Mouse (Mus musculus) hindbrain, embryonic 16.5 days (tissue): ENCODE results near the gene Rubcnl. TPM values are rescaled to one million over a fixed set of nuclear protein-coding genes. Genes with fewer than 3 reads are reported as not detected.

Experiments used
- ATAC-seq: fragments of 200-750 bp; cut with Nextera tagmentation; 2 replicates; pipeline ENCODE4 v1.8.0; 2017; ENCODE audit warnings: moderate TSS enrichment, moderate library complexity
- H3K27ac ChIP-seq: fragments of 300-500 bp; sonication (generic); 2 replicates; pipeline ENCODE4 v1.5.1; 2014; ENCODE audit warnings: low read depth, mild to moderate bottlenecking, control low read depth, low read length, moderate library complexity
- H3K27me3 ChIP-seq: fragments of 300-500 bp; sonication (generic); replicated peaks from 2 replicates; pipeline ENCODE4 v1.6.1; 2014; ENCODE audit warnings: low read length; ENCODE audit not compliant: control insufficient read depth, insufficient read depth
- H3K36me3 ChIP-seq: fragments of 300-500 bp; sonication (generic); 2 replicates; pipeline ENCODE4 v1.6.1; 2014; ENCODE audit warnings: mild to moderate bottlenecking, low read length, moderate library complexity, mixed read lengths; ENCODE audit not compliant: control insufficient read depth, insufficient read depth
- H3K4me1 ChIP-seq: fragments of 300-500 bp; sonication (generic); 2 replicates; pipeline ENCODE4 v1.6.1; 2014; ENCODE audit warnings: low read depth, low read length; ENCODE audit not compliant: control insufficient read depth, insufficient read depth
- H3K4me2 ChIP-seq: fragments of 300-500 bp; sonication (generic); 2 replicates; pipeline ENCODE4 v1.6.1; 2014; ENCODE audit warnings: mild to moderate bottlenecking, low read length, control low read depth, moderate library complexity
- H3K4me3 ChIP-seq: fragments of 300-500 bp; sonication (generic); 2 replicates; pipeline ENCODE4 v1.5.1; 2014; ENCODE audit warnings: mild to moderate bottlenecking, low read length, control low read depth, moderate library complexity
- H3K9ac ChIP-seq: fragments of 300-500 bp; sonication (generic); 2 replicates; pipeline ENCODE4 v1.6.1; 2014; ENCODE audit warnings: low read depth, mild to moderate bottlenecking, control low read depth, low read length, moderate library complexity
- H3K9me3 ChIP-seq: fragments of 300-500 bp; sonication (generic); 2 replicates; pipeline ENCODE4 v1.6.1; 2014; ENCODE audit warnings: mild to moderate bottlenecking, low read length, moderate library complexity; ENCODE audit not compliant: control insufficient read depth
- WGBS: fragments of 180-500 bp; shearing (Covaris S2); extraction: QIAGEN DNeasy Blood & Tissue Kit; methylation state at CpG from one replicate; pipeline ENCODE4 v1.1.7; 2014; 5-methylcytosine and 5-hydroxymethylcytosine counted together
- polyA plus RNA-seq: library from polyadenylated mRNA; unstranded; fragments of >200 nt; fragmentation: Nextera tagmentation; extraction: Ambion mirVana; gene quantifications from 2 replicates; pipeline ENCODE4 v1.2.1, GENCODE M21; 2015

Gene Rubcnl
- polyA plus RNA-seq, 1 experiment from 2014 or later = 0.29 TPM

- Histone ChIP-seq H3K4me2 (no peak overlapping the region), H3K9ac (no peak overlapping the region), H3K4me1 (no peaks in the 10 kb centered on the region), H3K27me3 (no peaks in the 10 kb centered on the region), H3K36me3 (no peaks in the 10 kb centered on the region), H3K4me3 (no peak overlapping the region), H3K9me3 (no peaks in the 10 kb centered on the region), H3K27ac (no peak overlapping the region)
- 85% methylated on average over 14 of the region's 14 CpGs for WGBS
- ATAC-seq = no peak
Measured at GRCm38 (mm10) chr14:75054455-75055343, 38.9 kb downstream of the Rubcnl start.

- Histone ChIP-seq H3K4me3 (no peak overlapping the region), H3K9me3 (no peaks in the 10 kb centered on the region), H3K4me1 (no peaks in the 10 kb centered on the region), H3K4me2 (no peak overlapping the region), H3K27me3 (no peaks in the 10 kb centered on the region), H3K36me3 (no peaks in the 10 kb centered on the region), H3K9ac (no peak overlapping the region), H3K27ac (no peak overlapping the region)
- 84% methylated on average over 9 of the region's 9 CpGs for WGBS
- ATAC-seq = no peak
Measured at GRCm38 (mm10) chr14:75056861-75057431, 41.1 kb downstream of the Rubcnl start.

DNA sequence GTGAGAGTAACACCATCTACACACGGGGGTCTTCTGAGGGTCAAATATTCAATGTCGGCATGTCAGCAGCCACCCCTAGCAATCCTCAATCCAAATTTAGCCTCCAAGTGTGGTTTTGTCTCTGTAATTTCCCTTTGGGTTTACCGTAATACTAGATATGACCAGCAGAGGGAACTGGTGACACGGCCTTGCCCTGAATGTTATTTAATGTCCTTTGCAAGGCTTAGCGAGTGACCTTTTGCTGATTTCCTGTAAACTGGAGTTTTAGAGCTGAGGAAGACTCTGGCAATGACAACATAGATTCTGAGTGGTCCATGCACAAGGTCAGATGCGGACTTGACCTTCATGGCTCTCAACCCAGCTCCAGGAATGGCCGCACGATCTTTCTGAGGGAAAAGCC lies 44.7 kb downstream of the Rubcnl start:
- H3K4me1 ChIP-seq = no peaks in the 10 kb centered on the region
- no peak overlapping the region for H3K4me3 ChIP-seq
- H3K27ac ChIP-seq = no peak overlapping the region
- ATAC-seq = no peak
- 45% methylated on average over 8 of the region's 8 CpGs for WGBS
- H3K27me3 ChIP-seq = no peaks in the 10 kb centered on the region
- no peak overlapping the region for H3K4me2 ChIP-seq
- H3K9me3 ChIP-seq = no peaks in the 10 kb centered on the region
- H3K9ac ChIP-seq = no peak overlapping the region
- no peaks in the 10 kb centered on the region for H3K36me3 ChIP-seq

DNA sequence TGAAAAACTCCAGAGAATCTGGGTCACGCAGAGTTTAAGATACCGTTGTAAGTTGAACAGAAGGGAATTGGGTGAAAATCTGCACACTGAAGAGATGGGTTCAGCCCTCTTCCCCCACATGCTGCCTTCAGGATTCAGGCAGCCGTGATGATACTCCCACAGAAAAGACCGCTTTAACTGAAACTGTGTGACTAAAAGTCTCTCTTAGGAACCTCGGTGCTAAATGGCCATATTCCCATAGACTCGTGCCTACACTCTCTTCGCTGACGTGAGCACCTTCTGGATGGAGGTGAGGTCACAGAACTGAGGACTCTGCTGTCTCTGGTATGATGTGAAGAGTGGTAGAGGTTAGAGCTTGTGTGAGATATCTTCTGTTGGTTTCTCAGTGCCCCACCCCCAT lies 48.1 kb downstream of the Rubcnl start:
- H3K27me3 ChIP-seq = no peaks in the 10 kb centered on the region
- no peak overlapping the region for H3K4me2 ChIP-seq
- H3K36me3 ChIP-seq = no peaks in the 10 kb centered on the region
- H3K4me3 ChIP-seq = no peak overlapping the region
- WGBS = 97% methylated on average over 8 of the region's 8 CpGs
- no peak overlapping the region for H3K27ac ChIP-seq
- no peaks in the 10 kb centered on the region for H3K4me1 ChIP-seq
- no peak for ATAC-seq
- no peak overlapping the region for H3K9ac ChIP-seq
- no peaks in the 10 kb centered on the region for H3K9me3 ChIP-seq

DNA sequence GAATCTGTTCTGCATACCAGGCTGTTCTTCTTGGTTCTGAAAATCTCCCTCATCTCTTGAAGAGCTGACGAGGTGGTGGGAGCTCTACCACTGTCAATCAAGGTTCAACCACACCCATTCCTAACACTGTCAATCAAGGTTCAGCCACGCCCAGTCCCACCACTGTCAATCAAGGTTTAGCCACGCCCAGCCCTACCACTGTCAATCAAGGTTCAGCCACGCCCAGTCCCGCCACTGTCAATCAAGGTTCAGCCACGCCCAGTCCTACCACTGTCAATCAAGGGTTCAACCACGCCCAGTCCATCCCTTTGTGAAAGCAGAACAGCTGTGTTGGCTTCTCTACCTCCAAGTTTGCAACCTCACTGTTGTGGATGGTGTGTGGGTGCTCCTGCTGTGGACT lies 48.7 kb downstream of the Rubcnl start:
- ATAC-seq = no peak
- WGBS = 82% methylated on average over 7 of the region's 7 CpGs
- H3K9ac ChIP-seq = no peak overlapping the region
- H3K27me3 ChIP-seq = no peaks in the 10 kb centered on the region
- H3K4me1 ChIP-seq = no peaks in the 10 kb centered on the region
- H3K4me2 ChIP-seq = no peak overlapping the region
- H3K4me3 ChIP-seq = no peak overlapping the region
- H3K27ac ChIP-seq = no peak overlapping the region
- H3K36me3 ChIP-seq = no peaks in the 10 kb centered on the region
- no peaks in the 10 kb centered on the region for H3K9me3 ChIP-seq

- Histone ChIP-seq H3K27ac (no peak overlapping the region), H3K27me3 (no peaks in the 10 kb centered on the region), H3K9me3 (no peaks in the 10 kb centered on the region), H3K4me1 (no peaks in the 10 kb centered on the region), H3K36me3 (no peaks in the 10 kb centered on the region), H3K4me2 (no peak overlapping the region), H3K9ac (no peak overlapping the region), H3K4me3 (no peak overlapping the region)
- no peak for ATAC-seq
- 96% methylated on average over 5 of the region's 5 CpGs for WGBS
Measured at GRCm38 (mm10) chr14:75065211-75065610, 49.4 kb downstream of the Rubcnl start.

- 93% methylated on average over 18 of the region's 19 CpGs for WGBS
- no peaks in the 10 kb centered on the region for H3K4me1 ChIP-seq
Measured at GRCm38 (mm10) chr14:75068430-75069112, 52.7 kb downstream of the Rubcnl start.

DNA sequence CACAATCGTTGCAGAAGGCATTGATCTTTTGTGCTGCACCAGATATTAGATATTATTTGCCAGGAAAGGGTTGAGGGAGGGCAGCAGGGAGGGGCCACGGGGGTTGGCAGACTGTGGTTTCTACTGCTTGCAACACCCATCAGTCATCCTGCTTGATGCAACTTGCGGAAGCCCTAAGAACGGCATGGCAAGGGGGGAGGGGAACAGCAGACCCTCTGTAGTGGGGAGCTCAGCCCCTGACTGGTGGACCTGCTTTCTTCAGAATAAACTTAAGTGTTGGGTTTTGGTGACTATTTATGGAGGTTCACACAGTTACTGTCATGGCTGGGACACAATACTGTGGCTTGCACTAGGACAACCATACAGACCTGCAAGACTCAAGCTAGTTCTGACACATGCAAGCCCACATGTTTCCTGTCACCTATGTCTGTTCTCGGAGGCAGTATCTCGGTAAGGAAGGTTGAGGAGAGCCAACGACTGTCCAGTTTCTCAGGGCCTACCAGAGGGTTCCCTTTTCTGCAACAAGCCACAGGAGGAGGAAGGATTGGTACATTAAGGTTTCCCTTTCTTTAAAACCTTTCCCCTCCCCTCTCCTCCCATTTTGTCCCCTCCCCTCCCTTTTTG lies 53.6 kb downstream of the Rubcnl start:
- no peak overlapping the region for H3K4me2 ChIP-seq
- H3K27me3 ChIP-seq = no peaks in the 10 kb centered on the region
- no peak overlapping the region for H3K4me3 ChIP-seq
- no peak overlapping the region for H3K27ac ChIP-seq
- 81% methylated on average over 7 of the region's 7 CpGs for WGBS
- no peaks in the 10 kb centered on the region for H3K36me3 ChIP-seq
- H3K9ac ChIP-seq = no peak overlapping the region
- H3K9me3 ChIP-seq = no peaks in the 10 kb centered on the region
- H3K4me1 ChIP-seq = no peaks in the 10 kb centered on the region
- no peak for ATAC-seq

More at GRCm38 (mm10) chr14:75068430-75069112, 52.7 kb downstream of the Rubcnl start:
- ATAC-seq = no peak
- no peak overlapping the region for H3K4me2 ChIP-seq
- no peaks in the 10 kb centered on the region for H3K9me3 ChIP-seq
- no peaks in the 10 kb centered on the region for H3K27me3 ChIP-seq
- no peaks in the 10 kb centered on the region for H3K36me3 ChIP-seq
- H3K9ac ChIP-seq = no peak overlapping the region
- H3K4me3 ChIP-seq = no peak overlapping the region
- H3K27ac ChIP-seq = no peak overlapping the region

DNA sequence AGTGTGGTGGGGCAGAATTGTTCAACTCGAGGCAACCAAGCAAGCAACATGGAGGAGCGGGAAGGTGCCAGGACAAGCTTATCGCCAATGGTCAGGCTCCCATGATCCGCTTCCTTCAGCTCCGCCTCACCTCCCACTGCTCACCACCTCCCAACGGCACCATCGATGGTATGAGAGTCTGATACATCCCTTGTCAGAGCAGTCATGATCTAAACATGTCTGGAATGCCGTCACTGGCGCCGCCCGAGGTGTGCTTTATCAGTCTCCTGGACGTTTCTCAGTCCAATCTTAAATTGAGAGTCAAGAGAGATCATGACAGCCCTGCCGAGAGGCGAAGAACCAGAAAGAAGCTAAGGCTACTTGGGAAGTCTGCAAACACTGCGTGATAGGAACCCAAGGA lies 55.3 kb downstream of the Rubcnl start:
- Histone ChIP-seq H3K4me1 (no peaks in the 10 kb centered on the region), H3K27me3 (no peaks in the 10 kb centered on the region), H3K27ac (no peak overlapping the region), H3K9ac (no peak overlapping the region), H3K4me2 (no peak overlapping the region), H3K9me3 (no peaks in the 10 kb centered on the region), H3K4me3 (no peak overlapping the region), H3K36me3 (no peaks in the 10 kb centered on the region)
- WGBS = 94% methylated on average over 15 of the region's 15 CpGs
- ATAC-seq = no peak
